Mouse (Mus musculus): ENCODE data around the gene Pdia2. TPM values are rescaled to one million over a fixed set of nuclear protein-coding genes. Genes with fewer than 3 reads are reported as not detected.
A peak's percentile ranks its signal among the peaks of the same experiment; 100 is the strongest.

The Pdia2 gene
- polyA plus RNA-seq, 1 experiment from 2014 or later: 0.53 TPM

- Histone ChIP-seq H3K27ac (no peak overlapping the region), H3K27me3 (ENCODE audit: low read depth, poor library complexity, severe bottlenecking) (no peaks in the 10 kb centered on the region), H3K4me3 (no peak overlapping the region), H3K36me3 (no peaks in the 10 kb centered on the region), H3K9me3 (replicated peaks) (no peaks in the 10 kb centered on the region), H3K4me1 (no peaks in the 10 kb centered on the region)
- 85% methylated on average over 12 of the region's 12 CpGs for WGBS
- DNase-seq (ENCODE audit: low spot score): no peak
Measured at GRCm38 (mm10) chr17:26225150-26225549, 26.3 kb upstream of the Pdia2 start.

- 84% methylated on average over 2 of the region's 2 CpGs for WGBS
- Histone ChIP-seq H3K9me3 (replicated peaks) (no peaks in the 10 kb centered on the region), H3K36me3 (0 out of 2 replicates have a peak, but pooled peaks cover under 1% of the 10 kb centered on the region), H3K4me1 (no peaks in the 10 kb centered on the region), H3K27ac (no peak overlapping the region), H3K4me3 (no peak overlapping the region), H3K27me3 (ENCODE audit: low read depth, poor library complexity, severe bottlenecking) (no peaks in the 10 kb centered on the region)
- DNase-seq (ENCODE audit: low spot score): no peak
Measured at GRCm38 (mm10) chr17:26221508-26221907, 22.6 kb upstream of the Pdia2 start.

- peaks cover 6% of the 10 kb centered on the region; the same call in 1 of the 2 replicates for H3K36me3 ChIP-seq
- DNase-seq (ENCODE audit: low spot score): no peak
- 86% methylated on average over 11 of the region's 11 CpGs for WGBS
- no peaks in the 10 kb centered on the region for H3K4me1 ChIP-seq
- H3K27ac ChIP-seq: no peak overlapping the region
- no peak overlapping the region for H3K4me3 ChIP-seq
- H3K27me3 ChIP-seq (ENCODE audit: low read depth, poor library complexity, severe bottlenecking): peaks cover 5% of the 10 kb centered on the region; the same call in 1 of the 2 replicates
- no peaks in the 10 kb centered on the region for H3K9me3 ChIP-seq (replicated peaks)
Measured at GRCm38 (mm10) chr17:26212681-26213080, 13.8 kb upstream of the Pdia2 start.

- 90% methylated on average over 7 of the region's 7 CpGs for WGBS
- no peaks in the 10 kb centered on the region for H3K9me3 ChIP-seq (replicated peaks)
- H3K36me3 ChIP-seq: peaks cover 6% of the 10 kb centered on the region; the same call in 1 of the 2 replicates
- no peak for DNase-seq (ENCODE audit: low spot score)
- no peak overlapping the region for H3K27ac ChIP-seq
- H3K4me1 ChIP-seq: no peaks in the 10 kb centered on the region
- H3K27me3 ChIP-seq (ENCODE audit: low read depth, poor library complexity, severe bottlenecking): peaks cover 9% of the 10 kb centered on the region; the same call in 1 of the 2 replicates
- no peak overlapping the region for H3K4me3 ChIP-seq
Measured at GRCm38 (mm10) chr17:26212241-26212640, 13.4 kb upstream of the Pdia2 start.

- Histone ChIP-seq H3K27me3 (ENCODE audit: low read depth, poor library complexity, severe bottlenecking) (peaks cover 49% of the 10 kb centered on the region), H3K4me3 (no peak within 1 kb of the TSS), H3K9me3 (replicated peaks) (no peaks in the 10 kb centered on the region), H3K4me1 (peaks cover 24% of the 10 kb centered on the region), H3K27ac (no peak within 1 kb of the TSS), H3K36me3 (no peaks in the 10 kb centered on the region)
- no peak for DNase-seq (ENCODE audit: low spot score)
- WGBS: 90% methylated on average over 12 of the region's 12 CpGs
Measured at GRCm38 (mm10) chr17:26207686-26208085, 8.8 kb upstream of the Pdia2 start, which contains the start of gene Arhgdig. Gene Arhgdig (minus strand): TSS chr17:26207786.

GRCm38 (mm10) chr17:26206392-26206791 lies 7.5 kb upstream of the Pdia2 start:
- Histone ChIP-seq H3K9me3 (replicated peaks) (no peaks in the 10 kb centered on the region), H3K27ac (no peak overlapping the region), H3K4me3 (no peak overlapping the region), H3K4me1 (peaks cover 30% of the 10 kb centered on the region), H3K27me3 (ENCODE audit: low read depth, poor library complexity, severe bottlenecking) (peaks cover 62% of the 10 kb centered on the region), H3K36me3 (no peaks in the 10 kb centered on the region)
- 66% methylated on average over 1 of the region's 1 CpGs for WGBS
- no peak for DNase-seq (ENCODE audit: low spot score)

- no peaks in the 10 kb centered on the region for H3K9me3 ChIP-seq (replicated peaks)
- peaks cover 78% of the 10 kb centered on the region for H3K27me3 ChIP-seq (ENCODE audit: low read depth, poor library complexity, severe bottlenecking)
- H3K4me1 ChIP-seq: peaks cover 41% of the 10 kb centered on the region
- no peaks in the 10 kb centered on the region for H3K36me3 ChIP-seq
- DNase-seq (ENCODE audit: low spot score): no peak
- H3K4me3 ChIP-seq: 0 out of 2 replicates have a peak overlapping the region, but pooled peaks have one; percentile 4
- WGBS: 42% methylated on average over 11 of the region's 11 CpGs
- no peak overlapping the region for H3K27ac ChIP-seq
Measured at GRCm38 (mm10) chr17:26204766-26205165, 5.9 kb upstream of the Pdia2 start.

GRCm38 (mm10) chr17:26203321-26203811 lies 4.5 kb upstream of the Pdia2 start:
- peaks cover 90% of the 10 kb centered on the region for H3K27me3 ChIP-seq (ENCODE audit: low read depth, poor library complexity, severe bottlenecking)
- H3K27ac ChIP-seq: no peak overlapping the region
- peaks cover 6% of the 10 kb centered on the region; the same call in 1 of the 2 replicates for H3K36me3 ChIP-seq
- 1% methylated on average over 30 of the region's 30 CpGs for WGBS
- peaks cover 41% of the 10 kb centered on the region for H3K4me1 ChIP-seq
- peak; percentile 51 for DNase-seq (ENCODE audit: low spot score)
- H3K9me3 ChIP-seq (replicated peaks): no peaks in the 10 kb centered on the region
- H3K4me3 ChIP-seq: peak overlapping the region; percentile 55

GRCm38 (mm10) chr17:26202737-26203136 lies 3.9 kb upstream of the Pdia2 start, which contains the start of gene Rgs11:
Gene Rgs11 (plus strand): TSS chr17:26202951.
- no peak within 1 kb of the TSS for H3K27ac ChIP-seq
- H3K4me3 ChIP-seq: peak within 1 kb of the TSS; percentile 64
- WGBS: 1% methylated on average over 22 of the region's 22 CpGs
- H3K36me3 ChIP-seq: peaks cover 11% of the 10 kb centered on the region
- H3K9me3 ChIP-seq (replicated peaks): no peaks in the 10 kb centered on the region
- peaks cover 41% of the 10 kb centered on the region for H3K4me1 ChIP-seq
- DNase-seq (ENCODE audit: low spot score): peak; percentile 43
- peaks cover 90% of the 10 kb centered on the region for H3K27me3 ChIP-seq (ENCODE audit: low read depth, poor library complexity, severe bottlenecking)

GRCm38 (mm10) chr17:26201998-26202397 lies 3.1 kb upstream of the Pdia2 start:
- H3K4me1 ChIP-seq: peaks cover 41% of the 10 kb centered on the region
- H3K4me3 ChIP-seq: 0 out of 2 replicates have a peak overlapping the region, but pooled peaks have one; percentile 64
- H3K36me3 ChIP-seq: peaks cover 19% of the 10 kb centered on the region
- no peak for DNase-seq (ENCODE audit: low spot score)
- no peak overlapping the region for H3K27ac ChIP-seq
- H3K9me3 ChIP-seq (replicated peaks): no peaks in the 10 kb centered on the region
- peaks cover 84% of the 10 kb centered on the region for H3K27me3 ChIP-seq (ENCODE audit: low read depth, poor library complexity, severe bottlenecking)

GRCm38 (mm10) chr17:26200831-26201705 lies 2.2 kb upstream of the Pdia2 start:
- peaks cover 81% of the 10 kb centered on the region for H3K27me3 ChIP-seq (ENCODE audit: low read depth, poor library complexity, severe bottlenecking)
- peaks cover 28% of the 10 kb centered on the region for H3K36me3 ChIP-seq
- WGBS: 11% methylated on average over 91 of the region's 92 CpGs
- H3K4me3 ChIP-seq: peak overlapping the region; percentile 64
- peaks cover 41% of the 10 kb centered on the region for H3K4me1 ChIP-seq
- peak; percentile 52 for DNase-seq (ENCODE audit: low spot score)
- peak overlapping the region; percentile 73 for H3K27ac ChIP-seq
- H3K9me3 ChIP-seq (replicated peaks): no peaks in the 10 kb centered on the region

- Histone ChIP-seq H3K9me3 (replicated peaks) (no peaks in the 10 kb centered on the region), H3K36me3 (peaks cover 100% of the 10 kb centered on the region)
Measured at GRCm38 (mm10) chr17:26192481-26193190, 6.3 kb downstream of the Pdia2 start.

More at GRCm38 (mm10) chr17:26192481-26193190, 6.3 kb downstream of the Pdia2 start:
- DNase-seq (ENCODE audit: low spot score): no peak
- no peaks in the 10 kb centered on the region for H3K4me1 ChIP-seq
- H3K4me3 ChIP-seq: no peak overlapping the region
- WGBS: 96% methylated on average over 15 of the region's 15 CpGs
- peaks cover under 1% of the 10 kb centered on the region; the same call in 1 of the 2 replicates for H3K27me3 ChIP-seq (ENCODE audit: low read depth, poor library complexity, severe bottlenecking)
- H3K27ac ChIP-seq: no peak overlapping the region

Measured in limb, embryonic 10.5 days (tissue).